Mouse (Mus musculus) embryonic fibroblast, embryonic 13.5 days (primary cell): Measurements from ENCODE around the gene Fbxo28. TPM values are rescaled to one million over a fixed set of nuclear protein-coding genes. Genes with fewer than 3 reads are reported as not detected.

Source experiments
- H3K27ac ChIP-seq: 2 replicates; pipeline ENCODE4 v1.5.1; 2012; ENCODE audit warnings: low read length, control low read depth, inconsistent platforms; ENCODE audit not compliant: insufficient read depth
- H3K4me1 ChIP-seq: 2 replicates; pipeline ENCODE4 v1.6.1; 2011; ENCODE audit warnings: low read length; ENCODE audit not compliant: control insufficient read depth, insufficient read depth
- H3K4me3 ChIP-seq: 2 replicates; pipeline ENCODE4 v1.5.1; 2011; ENCODE audit warnings: mild to moderate bottlenecking, control low read depth, low read length; ENCODE audit not compliant: insufficient read depth
- CTCF ChIP-seq: IDR thresholded peaks from 2 replicates; pipeline ENCODE4 v1.5.1; 2011; ENCODE audit warnings: mild to moderate bottlenecking, control low read depth, low read length, moderate library complexity, borderline replicate concordance; ENCODE audit not compliant: insufficient read depth
- POLR2A ChIP-seq: IDR thresholded peaks from 2 replicates; pipeline ENCODE4 v1.6.1; 2011; ENCODE audit warnings: low read depth, mild to moderate bottlenecking, control low read depth, low read length, moderate library complexity
- polyA plus RNA-seq: library from polyadenylated mRNA; stranded (reverse); fragments of >200 nt; gene quantifications from 2 replicates; pipeline ENCODE4 v1.2.4, GENCODE M21; 2011; ENCODE audit warnings: low read depth; ENCODE audit not compliant: missing spikeins, insufficient read length

The Fbxo28 gene
- polyA plus RNA-seq, 1 experiment = 25.7 TPM

- no peak for TF ChIP-seq CTCF
- TF ChIP-seq POLR2A = no peak
- no peaks in the 10 kb centered on the region; the same call in 1 of the 2 replicates for H3K4me1 ChIP-seq
- no peak overlapping the region for H3K4me3 ChIP-seq
- no peak overlapping the region for H3K27ac ChIP-seq
Measured at GRCm38 (mm10) chr1:182345857-182346256, 4.4 kb upstream of the Fbxo28 start.

- Histone ChIP-seq H3K4me1 (peaks cover 2% of the 10 kb centered on the region), H3K4me3 (no peak overlapping the region), H3K27ac (no peak overlapping the region)
- TF ChIP-seq POLR2A (no peak), CTCF (no peak)
Measured at GRCm38 (mm10) chr1:182341993-182342392, 564 bp upstream of the Fbxo28 start.

GRCm38 (mm10) chr1:182340281-182340680 is 1.1 kb downstream of the Fbxo28 start:
- TF ChIP-seq CTCF (no peak), POLR2A (no peak)
- H3K27ac ChIP-seq = no peak overlapping the region
- H3K4me1 ChIP-seq = peaks cover 5% of the 10 kb centered on the region
- H3K4me3 ChIP-seq = peak overlapping the region; percentile 73

- no peak overlapping the region for H3K27ac ChIP-seq
- TF ChIP-seq CTCF (no peak), POLR2A (no peak)
- peaks cover 5% of the 10 kb centered on the region for H3K4me1 ChIP-seq
- H3K4me3 ChIP-seq = 0 out of 2 replicates have a peak overlapping the region, but pooled peaks have one; percentile 2
Measured at GRCm38 (mm10) chr1:182338961-182339565, 2.4 kb downstream of the Fbxo28 start.

DNA sequence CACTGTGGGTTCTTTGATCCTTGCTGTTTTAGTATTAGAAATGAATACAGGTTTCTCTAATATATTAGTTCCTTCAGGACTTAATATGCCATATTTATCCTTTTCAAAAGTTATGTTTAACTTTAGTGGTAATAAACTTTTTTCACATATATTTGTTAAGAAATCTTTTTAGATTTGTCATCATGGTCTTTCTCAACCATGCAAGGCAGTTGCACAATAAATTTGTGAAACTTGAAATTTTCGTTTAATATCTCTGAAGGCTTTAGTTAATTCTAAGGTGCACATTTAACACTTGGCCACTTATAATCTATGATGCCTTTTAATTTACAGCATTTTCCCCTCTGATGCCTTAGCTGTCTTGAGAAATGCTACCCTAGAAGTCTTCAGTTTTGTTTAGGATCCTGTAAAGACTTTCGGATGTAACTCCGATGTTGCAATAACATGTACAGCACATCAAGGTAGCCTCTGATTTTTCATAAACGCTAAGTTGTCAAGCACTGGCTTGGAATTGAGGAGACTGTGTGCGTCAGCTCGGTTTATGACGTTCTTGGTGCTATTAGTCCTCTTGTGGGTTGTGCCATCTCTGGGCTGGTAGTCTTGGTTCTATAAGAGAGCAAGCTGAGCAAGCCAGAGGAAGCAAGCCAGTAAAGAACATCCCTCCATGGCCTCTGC is 7.5 kb downstream of the Fbxo28 start:
- peaks cover 5% of the 10 kb centered on the region for H3K4me1 ChIP-seq
- H3K4me3 ChIP-seq = no peak overlapping the region
- TF ChIP-seq POLR2A (no peak), CTCF (no peak)
- H3K27ac ChIP-seq = no peak overlapping the region

- H3K4me1 ChIP-seq = peaks cover 3% of the 10 kb centered on the region; the same call in 1 of the 2 replicates
- TF ChIP-seq CTCF = no peak
- no peak overlapping the region for H3K27ac ChIP-seq
- no peak overlapping the region for H3K4me3 ChIP-seq
Measured at GRCm38 (mm10) chr1:182332090-182333034, 9.1 kb downstream of the Fbxo28 start.

DNA sequence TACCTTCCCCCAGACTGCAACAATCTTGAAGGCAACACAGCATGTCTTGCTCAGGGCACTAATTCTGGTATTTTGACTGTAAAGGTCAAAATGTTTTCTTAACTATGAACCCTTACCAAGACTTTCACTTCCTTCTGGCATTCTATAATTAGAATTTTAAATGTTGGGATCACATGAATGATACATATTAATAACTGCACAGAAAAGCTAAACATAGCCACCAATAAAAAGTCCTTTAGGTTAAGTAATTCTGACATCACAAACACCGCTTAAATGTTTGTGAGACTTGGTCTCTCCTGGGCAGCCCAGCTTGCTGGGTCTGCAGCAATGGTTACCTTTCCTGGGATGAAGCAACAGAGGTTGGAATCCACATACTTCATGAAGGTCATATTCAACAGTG is 15.5 kb downstream of the Fbxo28 start:
- no peak overlapping the region for H3K4me3 ChIP-seq
- no peaks in the 10 kb centered on the region for H3K4me1 ChIP-seq
- TF ChIP-seq CTCF (no peak), POLR2A (no peak)
- no peak overlapping the region for H3K27ac ChIP-seq

GRCm38 (mm10) chr1:182324552-182324951 is 16.9 kb downstream of the Fbxo28 start:
- H3K4me1 ChIP-seq = no peaks in the 10 kb centered on the region
- H3K27ac ChIP-seq = no peak overlapping the region
- TF ChIP-seq CTCF = no peak
- no peak for TF ChIP-seq POLR2A
- no peak overlapping the region for H3K4me3 ChIP-seq

DNA sequence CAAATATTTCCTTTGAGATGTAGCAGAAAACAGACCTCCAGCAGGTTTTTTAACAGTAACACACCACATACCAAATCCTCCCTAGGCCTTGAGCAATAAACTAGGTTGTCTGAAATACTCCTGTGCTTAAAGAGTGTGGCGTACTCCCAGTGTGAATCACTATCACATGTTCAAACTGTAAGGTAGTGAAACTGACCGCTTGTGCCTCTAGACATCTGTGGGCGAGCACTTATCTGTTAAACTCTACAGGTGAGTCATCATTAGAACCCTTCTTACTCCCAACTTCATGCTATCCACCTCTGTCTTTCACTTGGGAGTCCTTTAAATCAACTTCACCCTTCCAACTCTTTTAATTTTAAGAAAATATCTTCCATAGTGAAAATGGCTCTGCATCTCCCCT is 18.3 kb downstream of the Fbxo28 start:
- Histone ChIP-seq H3K27ac (no peak overlapping the region), H3K4me3 (no peak overlapping the region), H3K4me1 (no peaks in the 10 kb centered on the region)
- TF ChIP-seq CTCF (no peak), POLR2A (no peak)
